Mouse (Mus musculus) ES-E14 (cell line): ENCODE measurements around the gene Fbxo47.

ENCODE experiments used
- CHD2 ChIP-seq: IDR thresholded peaks from 2 replicates; pipeline ENCODE4 v1.6.1; 2014; ENCODE audit warnings: mild to moderate bottlenecking, low read depth, low read length, inconsistent platforms
- HCFC1 ChIP-seq: IDR thresholded peaks from 2 replicates; pipeline ENCODE4 v1.6.1; 2012; ENCODE audit warnings: low read length, inconsistent platforms, borderline replicate concordance; ENCODE audit not compliant: insufficient read depth
- MAFK ChIP-seq: IDR thresholded peaks from 2 replicates; pipeline ENCODE4 v1.6.1; 2014; ENCODE audit warnings: mild to moderate bottlenecking, low read depth, low read length, inconsistent platforms; ENCODE audit not compliant: insufficient read depth
- ZC3H11A ChIP-seq: IDR thresholded peaks from 2 replicates; pipeline ENCODE4 v1.6.1; 2012; ENCODE audit warnings: low read depth, mild to moderate bottlenecking, inconsistent platforms, low read length, borderline replicate concordance
- ZNF384 ChIP-seq: IDR thresholded peaks from 2 replicates; pipeline ENCODE4 v1.6.1; 2012; ENCODE audit warnings: low read depth, low read length, inconsistent platforms

GRCm38 (mm10) chr11:97874396-97874795, 9.6 kb downstream of the Fbxo47 start:
- no peak for TF ChIP-seq HCFC1
- no peak for TF ChIP-seq ZC3H11A
- no peak for TF ChIP-seq ZNF384
- TF ChIP-seq CHD2, result no peak
- no peak for TF ChIP-seq MAFK
